Mouse (Mus musculus): ENCODE results near the gene Olfr1371. TPM values are rescaled to one million over a fixed set of nuclear protein-coding genes. Genes with fewer than 3 reads are reported as not detected.

The Olfr1371 gene
- polyA plus RNA-seq, 1 experiment from 2014 or later: not detected

Other genes starting within 250 kb of the Olfr1371 start
- gene Cdkn2aipnl, start 246.3 kb downstream of the Olfr1371 start, polyA plus RNA-seq (2015; fragmentation: Nextera tagmentation; extraction: Ambion mirVana): 98.8 and 104 TPM in 2 replicates
- gene Ube2b, start 213.2 kb downstream of the Olfr1371 start, polyA plus RNA-seq (2015; fragmentation: Nextera tagmentation; extraction: Ambion mirVana): 233 and 245 TPM in 2 replicates
- gene Cdkl3, start 209.8 kb downstream of the Olfr1371 start, polyA plus RNA-seq (2015; fragmentation: Nextera tagmentation; extraction: Ambion mirVana): 13.4 and 13.9 TPM in 2 replicates
- gene Ppp2ca, start 115.3 kb downstream of the Olfr1371 start, polyA plus RNA-seq (2015; fragmentation: Nextera tagmentation; extraction: Ambion mirVana): 83.5 and 90.8 TPM in 2 replicates
- not detected in 2 replicates for gene Olfr1373, start 68.5 kb downstream of the Olfr1371 start, polyA plus RNA-seq (2015; fragmentation: Nextera tagmentation; extraction: Ambion mirVana)
- 945 and 951 TPM in 2 replicates for gene Skp1a, start 18.0 kb upstream of the Olfr1371 start, polyA plus RNA-seq (2015; fragmentation: Nextera tagmentation; extraction: Ambion mirVana)
- 8.6 and 11.4 TPM in 2 replicates for gene Tcf7, start 69.0 kb upstream of the Olfr1371 start, polyA plus RNA-seq (2015; fragmentation: Nextera tagmentation; extraction: Ambion mirVana)
- 251 and 271 TPM in 2 replicates for gene Vdac1, start 146.9 kb upstream of the Olfr1371 start, polyA plus RNA-seq (2015; fragmentation: Nextera tagmentation; extraction: Ambion mirVana)
- gene 9530068E07Rik, start 182.4 kb upstream of the Olfr1371 start, polyA plus RNA-seq (2015; fragmentation: Nextera tagmentation; extraction: Ambion mirVana): 198 and 229 TPM in 2 replicates